Mouse (Mus musculus) bone marrow macrophage, adult 2 months (primary cell): ENCODE measurements around the gene Shb. TPM values are rescaled to one million over a fixed set of nuclear protein-coding genes. Genes with fewer than 3 reads are reported as not detected.
A peak's percentile ranks its signal among the peaks of the same experiment; 100 is the strongest.

Source experiments
- H3K27ac ChIP-seq: 2 replicates; pipeline ENCODE4 v1.5.1; 2012; ENCODE audit warnings: low read depth, low read length; ENCODE audit not compliant: insufficient read depth
- H3K4me1 ChIP-seq: 2 replicates; pipeline ENCODE4 v1.6.1; 2012; ENCODE audit warnings: low read length; ENCODE audit not compliant: control insufficient read depth, insufficient read depth
- H3K4me3 ChIP-seq: 2 replicates; pipeline ENCODE4 v1.5.1; 2012; ENCODE audit warnings: mild to moderate bottlenecking, low read length, moderate library complexity; ENCODE audit not compliant: insufficient read depth
- CTCF ChIP-seq: IDR thresholded peaks from 2 replicates; pipeline ENCODE4 v1.5.1; 2012; ENCODE audit warnings: low read depth, mild to moderate bottlenecking, low read length, moderate library complexity
- POLR2A ChIP-seq: IDR thresholded peaks from 2 replicates; pipeline ENCODE4 v1.6.1; 2012; ENCODE audit warnings: mild to moderate bottlenecking, low read depth, low read length, borderline replicate concordance
- polyA plus RNA-seq: library from polyadenylated mRNA; stranded (reverse); fragments of >200 nt; gene quantifications from 2 replicates; pipeline ENCODE4 v1.2.4, GENCODE M21; 2012; ENCODE audit not compliant: missing spikeins, insufficient read depth, insufficient read length

Gene Shb
- polyA plus RNA-seq, result 9.8 and 14.8 TPM in 2 replicates

DNA sequence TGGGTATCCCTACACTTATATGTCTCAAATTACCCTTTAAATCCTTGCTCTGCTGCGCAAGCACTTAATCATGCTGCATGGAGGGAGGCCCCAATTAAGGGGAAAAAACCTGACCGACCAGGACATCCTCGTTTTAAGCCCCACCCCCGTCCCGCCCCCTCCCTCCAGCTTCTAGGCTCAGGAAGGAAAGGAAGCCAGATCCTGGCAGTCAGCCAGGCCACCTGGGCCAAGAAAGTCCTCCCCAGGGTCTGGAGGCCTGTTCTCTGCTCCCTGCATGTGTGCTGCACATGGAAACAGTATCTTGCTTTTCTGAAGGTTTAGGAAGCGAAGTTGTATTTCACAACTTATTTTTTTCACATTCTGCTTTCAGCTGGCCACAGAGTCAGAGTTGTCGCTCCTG is at the start of gene Shb:
Gene Shb, minus strand, starts transcription at position 96 of the 400 bp plus-strand sequence.
- H3K27ac ChIP-seq, result 0 out of 2 replicates have a peak within 1 kb of the TSS, but pooled peaks have one; percentile 7

DNA sequence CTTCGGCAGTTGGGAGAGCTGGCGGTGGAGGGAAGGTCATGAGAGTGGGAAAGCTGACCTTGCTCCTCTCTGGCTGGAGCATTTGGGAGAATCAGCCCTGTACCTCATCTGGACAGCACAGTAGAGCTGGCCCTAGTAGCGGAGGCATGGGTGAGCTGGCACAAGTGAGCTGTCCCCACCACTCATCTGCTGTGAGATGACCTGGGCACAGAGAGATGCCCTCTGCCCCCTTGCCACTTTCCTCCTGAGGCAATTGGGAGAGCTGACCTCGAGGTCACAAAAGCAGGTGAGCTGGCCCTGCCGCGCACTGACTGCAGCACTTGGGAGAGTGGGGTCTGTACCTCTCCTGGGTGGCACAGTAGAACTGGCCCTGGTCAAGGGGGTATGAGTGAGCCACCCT is 48.8 kb upstream of the Shb start:
- TF ChIP-seq CTCF (no peak), POLR2A (no peak)
- no peak overlapping the region for H3K27ac ChIP-seq
- H3K4me3 ChIP-seq, result no peak overlapping the region
- H3K4me1 ChIP-seq, result peaks cover 5% of the 10 kb centered on the region

More for the DNA sequence above, at the start of gene Shb:
- Histone ChIP-seq H3K4me1 (peaks cover 28% of the 10 kb centered on the region), H3K4me3 (peak within 1 kb of the TSS; percentile 88)
- TF ChIP-seq POLR2A (no peak), CTCF (no peak)

- Histone ChIP-seq H3K4me3 (no peak overlapping the region), H3K27ac (no peak overlapping the region), H3K4me1 (peaks cover 2% of the 10 kb centered on the region)
- TF ChIP-seq CTCF, result no peak
- TF ChIP-seq POLR2A, result no peak
Observed at GRCm38 (mm10) chr4:45578554-45579370, 46.5 kb upstream of the Shb start.

DNA sequence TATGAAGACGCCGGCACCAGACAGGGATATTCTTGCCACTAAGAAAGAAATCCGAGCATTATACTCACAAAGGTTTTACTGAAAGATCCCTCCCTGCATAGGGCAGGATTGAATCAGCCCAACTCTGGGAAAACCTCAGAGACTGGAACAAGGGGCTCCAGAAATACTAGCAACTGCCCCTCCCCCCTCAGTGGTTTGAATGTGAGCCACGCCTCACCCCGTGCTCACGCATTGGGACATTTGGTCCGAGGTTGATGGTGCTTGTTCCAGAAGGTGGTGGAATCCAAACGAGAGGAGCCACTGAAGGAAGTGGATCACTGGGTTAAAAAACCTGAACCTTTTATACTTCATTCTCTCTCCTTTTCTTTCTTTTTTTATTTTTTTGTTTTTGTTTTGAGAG is 45.4 kb upstream of the Shb start:
- H3K4me3 ChIP-seq, result no peak overlapping the region
- TF ChIP-seq POLR2A (no peak), CTCF (no peak)
- no peak overlapping the region for H3K27ac ChIP-seq
- no peaks in the 10 kb centered on the region for H3K4me1 ChIP-seq

GRCm38 (mm10) chr4:45574614-45575169 is 42.4 kb upstream of the Shb start:
- TF ChIP-seq POLR2A, result no peak
- TF ChIP-seq CTCF, result no peak
- Histone ChIP-seq H3K27ac (no peak overlapping the region), H3K4me3 (no peak overlapping the region), H3K4me1 (no peaks in the 10 kb centered on the region)

DNA sequence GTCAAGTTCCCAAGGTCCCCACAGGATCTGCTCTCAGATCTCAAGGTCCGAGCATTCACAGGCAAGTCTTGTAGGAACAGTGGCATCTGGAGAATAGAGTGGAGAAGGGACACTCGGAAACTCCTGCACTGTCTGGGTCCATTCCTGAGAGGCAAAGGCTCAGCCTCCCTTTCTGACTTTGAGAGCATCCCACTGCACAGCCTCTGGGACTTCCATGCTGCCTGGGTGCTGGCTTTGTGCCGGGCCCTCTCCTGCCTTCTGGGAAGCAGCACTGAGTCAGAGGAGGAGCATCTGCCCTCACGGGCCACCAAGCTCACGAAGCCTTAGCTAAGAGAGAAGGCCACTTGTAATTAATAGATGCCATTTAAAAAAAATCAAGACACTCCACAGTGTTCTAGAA is 37.3 kb upstream of the Shb start:
- Histone ChIP-seq H3K4me1 (no peaks in the 10 kb centered on the region), H3K27ac (no peak overlapping the region), H3K4me3 (no peak overlapping the region)
- TF ChIP-seq CTCF, result no peak
- no peak for TF ChIP-seq POLR2A

- no peak overlapping the region for H3K4me3 ChIP-seq
- H3K27ac ChIP-seq, result no peak overlapping the region
- TF ChIP-seq CTCF, result no peak
- no peak for TF ChIP-seq POLR2A
- H3K4me1 ChIP-seq, result 0 out of 2 replicates have a peak, but pooled peaks cover 4% of the 10 kb centered on the region
Observed at GRCm38 (mm10) chr4:45558211-45558610, 25.9 kb upstream of the Shb start.

DNA sequence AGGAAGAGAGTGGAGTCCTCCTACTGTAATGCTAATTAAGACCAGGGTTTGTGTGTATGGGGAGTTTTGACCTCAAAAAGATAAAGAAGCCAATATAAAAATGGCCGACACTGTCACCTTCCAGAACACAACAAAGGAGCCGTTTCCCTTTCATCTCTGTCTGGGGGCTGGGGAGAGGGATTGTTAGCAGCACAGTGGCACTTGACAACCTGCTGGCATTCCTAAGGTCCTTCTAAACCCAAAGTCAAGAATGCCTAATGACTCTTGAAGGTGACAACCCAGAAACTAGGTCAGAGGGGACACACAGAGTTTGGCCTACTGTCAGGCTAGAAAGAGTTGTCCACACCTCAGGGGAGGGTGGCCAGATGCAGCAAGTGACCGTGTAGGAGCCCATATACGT is 20.3 kb upstream of the Shb start:
- H3K4me1 ChIP-seq, result 0 out of 2 replicates have a peak, but pooled peaks cover 4% of the 10 kb centered on the region
- H3K4me3 ChIP-seq, result no peak overlapping the region
- no peak overlapping the region for H3K27ac ChIP-seq
- TF ChIP-seq CTCF, result no peak

DNA sequence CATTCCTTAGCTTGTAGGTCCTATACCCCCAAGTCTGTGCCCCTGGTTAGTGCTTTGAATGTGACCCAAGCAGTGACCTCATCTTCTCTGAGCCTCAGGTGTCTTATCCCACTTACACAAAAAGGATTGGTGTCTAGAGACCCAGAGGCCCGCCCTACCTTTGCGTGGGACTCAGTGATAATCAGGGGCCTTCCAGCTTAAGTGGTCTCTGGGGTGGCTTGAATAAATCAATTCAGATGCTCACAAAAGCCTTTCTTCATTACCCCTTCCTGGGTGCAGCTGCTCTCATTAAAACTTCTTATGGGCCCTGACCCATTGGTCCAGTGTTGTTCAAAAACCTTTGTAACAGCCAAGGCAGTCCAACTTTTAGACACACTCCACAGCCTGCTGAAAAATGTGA is 18.7 kb upstream of the Shb start:
- H3K27ac ChIP-seq, result no peak overlapping the region
- no peak for TF ChIP-seq POLR2A
- TF ChIP-seq CTCF, result no peak
- H3K4me3 ChIP-seq, result no peak overlapping the region
- no peaks in the 10 kb centered on the region for H3K4me1 ChIP-seq

GRCm38 (mm10) chr4:45549514-45549913 is 17.2 kb upstream of the Shb start:
- no peak for TF ChIP-seq CTCF
- no peak for TF ChIP-seq POLR2A
- Histone ChIP-seq H3K4me3 (no peak overlapping the region), H3K27ac (no peak overlapping the region), H3K4me1 (peaks cover 6% of the 10 kb centered on the region)
